Mouse (Mus musculus) testis, adult 2 months (tissue): ENCODE results near the gene Git2.

Source experiments
- CTCF ChIP-seq: fragments of 200-500 bp; IDR thresholded peaks from 2 replicates; pipeline ENCODE4 v1.5.1; 2012; ENCODE audit warnings: low read depth, mild to moderate bottlenecking, inconsistent platforms, low read length, moderate library complexity; ENCODE audit not compliant: control insufficient read depth, insufficient read depth, insufficient replicate concordance
- POLR2A ChIP-seq: fragments of 200-500 bp; IDR thresholded peaks from 2 replicates; pipeline ENCODE4 v1.6.1; 2012; ENCODE audit warnings: low read depth, mild to moderate bottlenecking, inconsistent platforms, low read length, moderate library complexity; ENCODE audit not compliant: control insufficient read depth

DNA sequence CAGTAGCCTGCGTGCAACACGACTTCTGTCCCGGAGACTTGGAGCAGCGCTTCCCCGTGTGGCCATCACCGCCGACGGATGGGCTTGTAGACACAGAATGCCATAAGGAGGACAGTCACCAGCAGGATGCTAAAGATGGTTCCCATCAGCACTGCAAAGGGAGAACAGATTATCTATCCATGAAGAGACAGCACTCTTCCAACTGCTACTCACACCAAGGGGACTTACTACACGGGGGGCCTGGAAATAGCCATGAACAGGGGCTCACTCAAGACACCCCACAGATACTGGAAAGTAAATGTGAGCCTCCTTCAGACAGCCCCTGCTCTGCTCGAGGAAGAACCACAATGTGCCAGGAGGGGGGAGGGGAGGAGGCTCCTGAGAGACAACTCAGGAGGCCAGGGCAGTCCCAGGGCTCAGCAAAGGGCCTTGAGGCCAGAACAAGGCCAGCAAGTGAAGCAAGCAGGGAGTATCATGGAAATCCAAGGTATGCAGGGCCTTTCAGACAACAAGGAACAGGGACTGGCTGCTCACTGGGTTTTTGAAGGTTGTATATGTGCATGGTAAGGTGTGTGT lies 34.0 kb upstream of the Git2 start:
- no peak for TF ChIP-seq POLR2A
- TF ChIP-seq CTCF: no peak
